Mouse (Mus musculus): ENCODE results near the gene Mical3. TPM values are rescaled to one million over a fixed set of nuclear protein-coding genes. Genes with fewer than 3 reads are reported as not detected.
A peak's percentile ranks its signal among the peaks of the same experiment; 100 is the strongest.

Mical3 gene
- polyA plus RNA-seq, 1 experiment from 2014 or later: 28.1 TPM

DNA sequence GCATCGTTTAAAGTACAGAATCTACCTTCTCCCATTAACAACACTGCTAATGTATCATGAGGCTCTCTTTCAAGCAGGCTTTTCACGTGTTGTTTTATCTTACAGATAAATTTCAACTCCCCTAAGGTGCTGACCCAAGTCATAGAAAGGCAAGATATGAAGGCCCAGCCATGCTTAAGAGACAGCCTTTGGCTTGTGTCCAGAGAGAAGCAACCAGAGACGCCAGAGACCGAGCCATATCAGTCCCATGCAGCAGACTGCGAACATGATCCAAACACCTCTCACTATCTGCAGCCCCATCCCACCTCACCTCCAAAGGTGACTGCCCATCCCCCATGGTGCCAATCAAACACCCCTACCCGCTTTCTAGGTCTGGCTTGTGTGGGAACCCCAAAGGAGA lies 138.9 kb downstream of the Mical3 start:
- Histone ChIP-seq H3K9me3 (no peaks in the 10 kb centered on the region), H3K36me3 (peaks cover 33% of the 10 kb centered on the region), H3K27me3 (no peaks in the 10 kb centered on the region), H3K27ac (replicated peaks) (no peak overlapping the region), H3K9ac (no peak overlapping the region), H3K4me2 (no peak overlapping the region), H3K4me3 (no peak overlapping the region), H3K4me1 (replicated peaks) (peaks cover 12% of the 10 kb centered on the region)
- WGBS: 93% methylated on average over 6 of the region's 6 CpGs
- ATAC-seq (ENCODE audit: low read depth): no peak

DNA sequence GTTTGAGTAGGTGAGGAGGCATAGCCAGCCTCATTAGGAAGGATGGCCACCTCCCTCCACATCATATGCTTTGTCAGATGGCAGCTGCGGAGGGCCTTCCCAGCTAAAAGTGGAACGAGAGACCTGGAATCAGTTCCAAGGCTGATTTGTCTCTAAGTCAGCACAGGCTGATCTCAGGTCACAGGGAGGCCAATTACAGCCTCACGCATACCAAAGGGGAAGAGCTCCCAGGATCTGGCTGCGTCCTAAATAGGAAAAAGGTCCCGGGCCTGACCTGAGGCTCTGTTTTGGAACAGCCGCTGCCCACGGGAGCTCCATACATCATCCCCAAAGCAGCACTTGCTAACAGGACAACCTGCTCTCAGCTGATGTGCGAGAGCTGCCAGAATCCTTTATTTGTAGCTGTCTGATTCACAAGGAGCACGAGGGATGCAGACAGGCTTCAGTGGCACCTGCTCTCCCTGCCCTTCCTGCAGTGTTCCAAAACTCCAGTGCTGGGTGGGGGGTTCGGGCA lies 143.2 kb downstream of the Mical3 start:
- 0 out of 2 replicates have a peak, but pooled peaks have one; percentile 28 for ATAC-seq (ENCODE audit: low read depth)

DNA sequence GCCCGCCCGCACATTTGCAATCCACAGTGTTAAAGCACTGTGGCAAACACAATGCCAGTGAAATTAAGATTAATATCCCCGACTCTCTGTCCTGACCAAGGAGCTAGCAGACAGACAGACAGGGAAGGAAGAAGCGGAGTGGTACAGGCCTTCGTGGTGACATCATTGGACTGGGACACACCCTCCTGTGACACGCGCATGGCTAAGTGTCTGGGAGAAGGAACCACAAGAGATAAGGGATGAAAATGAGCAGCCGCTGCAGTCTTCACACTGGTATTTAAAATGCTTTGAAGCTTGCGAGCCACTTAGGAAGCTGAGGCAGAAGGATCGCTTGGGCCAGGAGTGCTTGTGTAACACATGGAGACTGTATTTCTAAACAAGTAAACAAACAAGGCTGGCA lies 143.6 kb downstream of the Mical3 start:
- ATAC-seq (ENCODE audit: low read depth): no peak
- H3K27ac ChIP-seq (replicated peaks): peak overlapping the region; percentile 46; the same call in 1 of the 2 replicates
- WGBS: 82% methylated on average over 10 of the region's 10 CpGs

More for the DNA sequence above, 143.2 kb downstream of the Mical3 start:
- peak overlapping the region; percentile 46; the same call in 1 of the 2 replicates for H3K27ac ChIP-seq (replicated peaks)
- H3K36me3 ChIP-seq: peaks cover 19% of the 10 kb centered on the region
- H3K4me2 ChIP-seq: no peak overlapping the region
- peaks cover 12% of the 10 kb centered on the region for H3K4me1 ChIP-seq (replicated peaks)
- 16% methylated on average over 10 of the region's 10 CpGs for WGBS
- H3K27me3 ChIP-seq: no peaks in the 10 kb centered on the region
- no peaks in the 10 kb centered on the region for H3K9me3 ChIP-seq
- no peak overlapping the region for H3K4me3 ChIP-seq
- H3K9ac ChIP-seq: 0 out of 2 replicates have a peak overlapping the region, but pooled peaks have one; percentile 22

DNA sequence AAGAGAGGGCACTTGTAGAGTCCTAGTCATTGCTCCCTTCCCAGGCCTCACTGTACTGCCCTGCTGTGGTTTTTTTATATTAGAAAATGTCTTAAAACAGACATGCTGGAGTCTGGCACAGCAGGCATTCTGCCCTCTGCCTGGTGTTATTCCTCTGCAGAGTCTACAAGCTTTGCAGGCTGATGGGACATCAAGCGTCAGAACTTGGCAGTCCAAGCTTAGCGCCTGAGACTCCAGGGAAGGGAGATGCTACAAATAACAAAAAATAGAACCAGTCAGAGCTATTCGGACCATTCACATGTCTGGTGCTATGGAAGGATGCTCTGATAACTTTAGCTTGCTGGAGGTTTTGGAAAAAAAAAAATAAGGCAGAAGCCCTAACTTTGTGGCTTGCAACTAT lies 144.6 kb downstream of the Mical3 start:
- no peak overlapping the region for H3K9ac ChIP-seq
- H3K36me3 ChIP-seq: peaks cover 34% of the 10 kb centered on the region
- H3K4me2 ChIP-seq: no peak overlapping the region
- no peaks in the 10 kb centered on the region for H3K27me3 ChIP-seq
- no peak for ATAC-seq (ENCODE audit: low read depth)
- no peak overlapping the region for H3K4me3 ChIP-seq
- no peak overlapping the region for H3K27ac ChIP-seq (replicated peaks)
- 92% methylated on average over 3 of the region's 3 CpGs for WGBS
- no peaks in the 10 kb centered on the region for H3K9me3 ChIP-seq
- H3K4me1 ChIP-seq (replicated peaks): peaks cover 12% of the 10 kb centered on the region

More for the DNA sequence above, 143.6 kb downstream of the Mical3 start:
- H3K9me3 ChIP-seq: no peaks in the 10 kb centered on the region
- no peak overlapping the region for H3K4me2 ChIP-seq
- H3K9ac ChIP-seq: no peak overlapping the region
- H3K36me3 ChIP-seq: peaks cover 24% of the 10 kb centered on the region
- peaks cover 12% of the 10 kb centered on the region for H3K4me1 ChIP-seq (replicated peaks)
- H3K4me3 ChIP-seq: no peak overlapping the region
- no peaks in the 10 kb centered on the region for H3K27me3 ChIP-seq

DNA sequence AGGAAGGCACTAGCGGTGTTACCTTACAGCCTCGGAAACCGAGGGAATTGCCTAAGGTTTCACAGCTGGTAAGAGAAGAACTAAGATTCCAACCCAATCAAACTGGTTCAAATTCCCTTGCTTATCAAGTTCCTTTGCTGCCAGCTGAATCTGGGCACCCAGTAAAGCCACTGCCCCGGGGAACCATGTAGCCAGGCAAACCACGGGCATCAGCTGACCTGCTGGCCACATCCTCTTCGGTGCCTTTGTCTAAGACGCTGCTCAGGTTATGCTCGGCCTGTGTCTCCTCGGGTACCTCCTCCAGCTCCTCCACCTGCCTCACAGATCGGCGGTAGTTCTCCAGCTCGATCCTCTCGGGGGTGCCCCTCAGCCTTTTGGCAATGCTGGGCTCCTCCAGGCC lies 148.5 kb downstream of the Mical3 start:
- Histone ChIP-seq H3K4me3 (no peak overlapping the region), H3K4me1 (replicated peaks) (peaks cover 16% of the 10 kb centered on the region), H3K9me3 (no peaks in the 10 kb centered on the region), H3K27ac (replicated peaks) (no peak overlapping the region), H3K4me2 (no peak overlapping the region), H3K9ac (no peak overlapping the region), H3K36me3 (peaks cover 51% of the 10 kb centered on the region), H3K27me3 (no peaks in the 10 kb centered on the region)
- ATAC-seq (ENCODE audit: low read depth): no peak
- WGBS: 94% methylated on average over 13 of the region's 13 CpGs

DNA sequence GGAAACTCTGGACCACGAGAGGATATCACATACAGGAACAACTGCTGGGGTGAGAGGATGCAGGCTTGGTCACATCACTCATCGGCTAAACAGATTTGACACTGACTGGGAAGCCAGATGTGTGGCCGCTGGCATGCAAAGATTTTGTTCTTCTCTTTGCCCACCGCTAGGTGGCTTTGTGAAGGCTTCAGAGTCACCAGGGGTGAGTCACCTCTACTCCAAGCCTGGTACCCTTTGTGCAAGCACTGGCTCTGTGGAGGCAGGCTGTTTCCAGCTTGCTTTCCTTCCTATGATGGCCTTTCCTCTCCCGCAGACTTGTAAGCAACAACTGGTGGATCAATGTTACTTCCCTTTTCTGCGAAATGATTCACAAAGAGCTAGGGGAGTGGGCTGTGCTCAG lies 149.3 kb downstream of the Mical3 start:
- 66% methylated on average over 6 of the region's 6 CpGs for WGBS
- H3K36me3 ChIP-seq: peaks cover 51% of the 10 kb centered on the region
- H3K27me3 ChIP-seq: no peaks in the 10 kb centered on the region

DNA sequence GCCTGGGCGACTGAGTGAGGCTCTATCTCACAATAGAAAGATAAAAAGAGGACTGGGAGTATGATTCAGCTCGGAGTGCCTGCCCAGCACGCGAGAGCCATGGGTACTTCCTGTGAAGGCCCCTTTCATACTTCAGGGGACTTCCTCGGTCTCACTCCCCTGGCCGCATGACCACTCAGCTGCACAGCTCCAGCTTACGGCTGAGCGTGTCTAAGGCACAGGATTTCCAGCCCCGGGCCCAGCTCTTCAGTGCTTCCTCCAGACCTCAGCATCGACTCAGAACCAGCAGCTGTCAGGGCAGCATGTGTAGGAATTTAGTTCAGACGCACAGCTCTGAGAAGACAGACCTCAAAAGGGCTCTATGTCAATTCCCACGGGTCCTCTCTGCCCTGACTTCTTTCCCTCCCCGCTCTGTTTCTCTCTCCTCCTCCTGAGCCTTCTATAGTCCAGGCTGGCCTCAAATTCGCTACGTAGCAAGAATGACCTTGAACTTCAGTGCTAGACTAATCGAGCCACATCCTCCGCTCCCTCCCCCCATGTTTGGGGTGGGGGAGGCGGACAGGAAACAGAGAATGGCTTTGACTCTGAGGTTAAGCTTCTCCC lies 152.7 kb downstream of the Mical3 start:
- Histone ChIP-seq H3K4me1 (replicated peaks) (peaks cover 23% of the 10 kb centered on the region), H3K4me3 (no peak overlapping the region), H3K27me3 (no peaks in the 10 kb centered on the region), H3K36me3 (peaks cover 44% of the 10 kb centered on the region), H3K9ac (peak overlapping the region; percentile 12; the same call in 1 of the 2 replicates), H3K27ac (replicated peaks) (peak overlapping the region; percentile 59), H3K9me3 (no peaks in the 10 kb centered on the region), H3K4me2 (no peak overlapping the region)
- 0 out of 2 replicates have a peak, but pooled peaks have one; percentile 17 for ATAC-seq (ENCODE audit: low read depth)
- WGBS: 41% methylated on average over 18 of the region's 18 CpGs

More for the DNA sequence above, 149.3 kb downstream of the Mical3 start:
- no peak overlapping the region for H3K27ac ChIP-seq (replicated peaks)
- no peak overlapping the region for H3K4me3 ChIP-seq
- no peaks in the 10 kb centered on the region for H3K9me3 ChIP-seq
- peaks cover 22% of the 10 kb centered on the region for H3K4me1 ChIP-seq (replicated peaks)
- no peak for ATAC-seq (ENCODE audit: low read depth)
- H3K9ac ChIP-seq: no peak overlapping the region
- no peak overlapping the region for H3K4me2 ChIP-seq

DNA sequence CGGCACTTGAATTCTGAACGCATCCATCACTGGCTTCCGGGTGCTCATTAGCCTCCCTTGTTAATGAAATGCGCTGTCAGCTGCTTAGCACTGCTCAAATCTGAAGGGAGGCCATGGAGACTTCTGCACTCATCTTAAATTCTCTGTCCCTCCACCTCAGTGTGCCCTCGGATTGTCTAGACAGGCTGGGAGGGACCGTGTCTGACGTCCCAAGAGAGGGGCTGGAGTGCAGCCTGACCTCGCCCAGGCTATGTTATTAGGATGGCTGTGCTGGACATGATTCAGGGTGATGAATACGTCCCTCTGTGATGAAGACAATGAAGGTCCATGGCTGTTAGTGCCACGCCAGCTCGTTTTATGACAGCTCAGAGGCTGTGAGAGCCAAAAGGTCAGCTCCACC lies 153.8 kb downstream of the Mical3 start:
- 0 out of 2 replicates have a peak, but pooled peaks have one; percentile 24 for ATAC-seq (ENCODE audit: low read depth)
- H3K27me3 ChIP-seq: no peaks in the 10 kb centered on the region
- H3K9me3 ChIP-seq: no peaks in the 10 kb centered on the region
- H3K36me3 ChIP-seq: peaks cover 47% of the 10 kb centered on the region
- H3K27ac ChIP-seq (replicated peaks): 0 out of 2 replicates have a peak overlapping the region, but pooled peaks have one; percentile 23
- peaks cover 23% of the 10 kb centered on the region for H3K4me1 ChIP-seq (replicated peaks)
- no peak overlapping the region for H3K4me3 ChIP-seq
- 19% methylated on average over 11 of the region's 11 CpGs for WGBS
- peak overlapping the region; percentile 34; the same call in 1 of the 2 replicates for H3K9ac ChIP-seq
- no peak overlapping the region for H3K4me2 ChIP-seq

DNA sequence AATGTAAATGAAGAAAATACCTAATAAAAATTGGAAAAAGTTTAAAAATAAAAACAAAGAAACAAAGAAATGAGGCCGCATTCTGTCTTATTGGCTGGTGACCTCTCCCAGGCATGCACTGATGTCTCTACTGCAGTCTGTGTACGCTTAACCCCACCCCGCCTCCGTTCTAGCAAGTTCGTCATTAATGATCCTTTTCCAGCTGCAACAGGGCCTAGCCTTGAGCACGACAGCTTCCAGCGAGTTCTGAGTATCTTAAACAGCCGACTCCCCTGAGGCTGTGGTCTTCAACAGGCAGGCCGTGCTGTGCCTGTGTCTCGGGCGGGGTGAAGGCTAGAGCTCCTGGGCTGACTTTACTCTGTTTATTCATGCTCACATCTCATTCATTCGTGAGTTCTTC lies 154.7 kb downstream of the Mical3 start:
- peaks cover 46% of the 10 kb centered on the region for H3K36me3 ChIP-seq
- H3K27ac ChIP-seq (replicated peaks): no peak overlapping the region
- H3K27me3 ChIP-seq: no peaks in the 10 kb centered on the region
- no peak overlapping the region for H3K4me2 ChIP-seq
- peaks cover 23% of the 10 kb centered on the region for H3K4me1 ChIP-seq (replicated peaks)
- 62% methylated on average over 12 of the region's 12 CpGs for WGBS
- no peaks in the 10 kb centered on the region for H3K9me3 ChIP-seq
- ATAC-seq (ENCODE audit: low read depth): no peak
- H3K4me3 ChIP-seq: no peak overlapping the region
- no peak overlapping the region for H3K9ac ChIP-seq

DNA sequence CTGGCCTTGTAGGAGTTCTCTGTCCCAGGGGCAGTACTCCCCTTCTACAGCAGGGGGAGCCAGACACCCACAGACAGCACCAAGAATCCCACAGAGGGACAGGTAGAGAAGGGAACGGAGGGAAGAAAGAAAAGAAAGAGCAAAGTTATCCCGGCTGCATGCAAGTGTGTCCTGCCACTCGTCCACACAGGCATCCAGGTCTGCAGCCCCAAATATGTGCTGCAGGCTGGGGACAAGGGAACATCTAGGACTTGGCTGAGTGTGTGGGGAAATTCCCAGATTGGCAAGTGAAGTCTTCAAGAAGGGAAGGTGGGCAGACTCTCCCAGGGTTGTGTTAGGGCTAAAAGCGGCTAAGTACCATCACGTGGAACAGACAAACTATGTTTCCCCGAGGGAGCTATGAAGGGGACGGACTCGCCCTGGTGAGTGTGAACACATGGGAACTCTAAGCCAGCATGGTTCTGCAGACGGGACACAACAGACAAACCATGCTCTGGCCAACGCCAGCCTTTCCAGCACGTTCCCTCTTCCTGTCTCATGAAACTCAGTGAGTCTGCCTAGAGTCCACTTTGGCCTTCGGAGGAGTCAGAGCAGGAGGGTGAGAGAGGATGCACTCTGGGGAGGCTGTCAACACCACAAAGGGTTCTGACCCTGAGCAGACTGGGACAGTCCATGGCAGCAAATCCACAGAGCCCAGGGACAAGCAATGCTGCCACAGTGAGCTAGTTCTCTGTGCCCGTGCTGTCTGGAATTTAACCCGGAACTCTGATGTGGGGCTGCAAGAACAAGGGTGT lies 158.8 kb downstream of the Mical3 start:
- Histone ChIP-seq H3K4me3 (no peak overlapping the region), H3K9me3 (no peaks in the 10 kb centered on the region), H3K9ac (no peak overlapping the region), H3K4me1 (replicated peaks) (peaks cover 5% of the 10 kb centered on the region), H3K27ac (replicated peaks) (no peak overlapping the region), H3K4me2 (no peak overlapping the region), H3K36me3 (peaks cover 55% of the 10 kb centered on the region), H3K27me3 (no peaks in the 10 kb centered on the region)
- ATAC-seq (ENCODE audit: low read depth): peak; percentile 46
- 64% methylated on average over 14 of the region's 14 CpGs for WGBS

DNA sequence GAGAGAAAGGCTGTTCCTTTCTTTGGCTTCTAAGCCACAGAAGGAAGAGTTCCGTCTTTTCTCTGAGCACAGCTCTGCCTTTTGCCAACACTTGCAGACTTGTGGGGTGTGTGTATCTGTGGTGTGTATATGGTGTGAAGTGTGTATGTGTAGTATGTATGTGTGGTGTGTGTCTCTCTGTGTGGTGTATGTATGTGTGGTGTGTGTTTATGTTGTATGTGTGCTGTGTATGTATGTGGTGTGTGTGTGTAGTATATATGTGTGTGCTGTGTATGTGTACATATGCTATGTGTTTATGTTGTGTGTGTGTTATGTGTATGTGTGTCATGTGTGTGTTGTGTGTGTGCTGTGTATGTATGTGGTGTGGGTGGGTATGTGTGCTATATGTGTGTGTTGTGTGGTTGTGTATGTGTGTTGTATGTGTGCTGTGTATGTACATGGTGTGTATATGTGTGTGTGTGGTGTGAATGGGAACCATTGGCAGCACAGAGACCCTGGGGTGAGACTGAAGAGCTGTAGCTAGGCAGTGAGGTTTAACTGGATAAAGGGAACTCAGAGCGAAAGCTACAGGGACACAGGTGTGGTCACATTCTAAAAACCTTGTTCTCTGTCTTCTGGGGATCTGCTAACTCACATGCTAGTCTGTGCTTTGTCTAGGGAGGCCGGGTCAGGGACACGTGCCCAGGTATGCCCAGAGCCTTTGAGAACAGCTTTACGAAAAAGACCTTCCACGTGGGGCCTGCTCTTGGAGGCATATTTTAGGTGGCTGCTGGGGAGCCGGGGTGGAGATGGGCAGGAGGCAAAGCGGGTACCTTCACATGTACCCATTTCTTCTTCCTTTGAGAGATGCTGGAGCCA lies 159.6 kb downstream of the Mical3 start:
- Histone ChIP-seq H3K36me3 (peaks cover 55% of the 10 kb centered on the region), H3K4me1 (replicated peaks) (no peaks in the 10 kb centered on the region), H3K4me3 (no peak overlapping the region), H3K4me2 (no peak overlapping the region), H3K27me3 (no peaks in the 10 kb centered on the region), H3K9me3 (no peaks in the 10 kb centered on the region), H3K27ac (replicated peaks) (no peak overlapping the region), H3K9ac (no peak overlapping the region)
- 72% methylated on average over 8 of the region's 8 CpGs for WGBS
- ATAC-seq (ENCODE audit: low read depth): peak; percentile 49
